Mouse (Mus musculus) hindbrain, embryonic 12.5 days (tissue): ENCODE measurements at regions not wholly inside any gene's neighbourhood (a gene's known extent, or its start where the extent isn't known, plus 50 kb on each side); places are given as distances from the start of the nearest gene placed in this dataset.

ENCODE experiments used
- ATAC-seq: fragments of 200-750 bp; cut with Nextera tagmentation; 2 replicates; pipeline ENCODE4 v1.8.0; 2017; ENCODE audit warnings: moderate TSS enrichment; ENCODE audit not compliant: low FRiP score
- H3K27ac ChIP-seq: fragments of 300-500 bp; sonication (generic); 2 replicates; pipeline ENCODE4 v1.5.1; 2016; ENCODE audit warnings: mild to moderate bottlenecking
- H3K27me3 ChIP-seq: fragments of 300-500 bp; sonication (generic); 2 replicates; pipeline ENCODE4 v1.6.1; 2016; ENCODE audit warnings: mild to moderate bottlenecking
- H3K36me3 ChIP-seq: fragments of 300-500 bp; sonication (generic); 2 replicates; pipeline ENCODE4 v1.6.1; 2016; ENCODE audit warnings: mild to moderate bottlenecking
- H3K4me1 ChIP-seq: fragments of 300-500 bp; sonication (generic); 2 replicates; pipeline ENCODE4 v1.6.1; 2016
- H3K4me2 ChIP-seq: fragments of 300-500 bp; sonication (generic); replicated peaks from 2 replicates; pipeline ENCODE4 v1.6.1; 2016; ENCODE audit warnings: mild to moderate bottlenecking
- H3K4me3 ChIP-seq: fragments of 300-500 bp; sonication (generic); 2 replicates; pipeline ENCODE4 v1.5.1; 2016; ENCODE audit warnings: mild to moderate bottlenecking
- H3K9ac ChIP-seq: fragments of 300-500 bp; sonication (generic); 2 replicates; pipeline ENCODE4 v1.6.1; 2016; ENCODE audit warnings: mild to moderate bottlenecking, moderate library complexity
- H3K9me3 ChIP-seq: fragments of 300-500 bp; sonication (generic); replicated peaks from 2 replicates; pipeline ENCODE4 v1.6.1; 2016; ENCODE audit warnings: mild to moderate bottlenecking
- WGBS: fragments of 180-500 bp; shearing (Covaris S2); methylation state at CpG from one replicate; pipeline ENCODE4 v1.1.7; 2016; 5-methylcytosine and 5-hydroxymethylcytosine counted together

- Histone ChIP-seq H3K27ac (no peak overlapping the region), H3K9me3 (no peaks in the 10 kb centered on the region), H3K4me1 (peaks cover 8% of the 10 kb centered on the region), H3K36me3 (no peaks in the 10 kb centered on the region), H3K9ac (no peak overlapping the region), H3K27me3 (no peaks in the 10 kb centered on the region), H3K4me3 (no peak overlapping the region), H3K4me2 (no peak overlapping the region)
- 75% methylated on average over 4 of the region's 4 CpGs for WGBS
- no peak for ATAC-seq
Observed at GRCm38 (mm10) chr10:95102981-95103380, 158.3 kb upstream of the Plxnc1 start.

- Histone ChIP-seq H3K4me1 (peaks cover 3% of the 10 kb centered on the region; the same call in 1 of the 2 replicates), H3K36me3 (no peaks in the 10 kb centered on the region), H3K4me3 (no peak overlapping the region), H3K27ac (no peak overlapping the region), H3K9ac (no peak overlapping the region), H3K9me3 (no peaks in the 10 kb centered on the region), H3K27me3 (no peaks in the 10 kb centered on the region), H3K4me2 (no peak overlapping the region)
- ATAC-seq = no peak
- WGBS = 86% methylated on average over 5 of the region's 5 CpGs
Observed at GRCm38 (mm10) chr10:95099906-95100305, 155.3 kb upstream of the Plxnc1 start.

- no peak overlapping the region for H3K9ac ChIP-seq
- 75% methylated on average over 4 of the region's 4 CpGs for WGBS
- H3K4me1 ChIP-seq = peaks cover 3% of the 10 kb centered on the region; the same call in 1 of the 2 replicates
- ATAC-seq = no peak
- no peaks in the 10 kb centered on the region for H3K36me3 ChIP-seq
- H3K27me3 ChIP-seq = no peaks in the 10 kb centered on the region
- no peak overlapping the region for H3K4me2 ChIP-seq
- H3K9me3 ChIP-seq = no peaks in the 10 kb centered on the region
- no peak overlapping the region for H3K4me3 ChIP-seq
- no peak overlapping the region for H3K27ac ChIP-seq
Observed at GRCm38 (mm10) chr10:95095847-95096246, 151.2 kb upstream of the Plxnc1 start.

DNA sequence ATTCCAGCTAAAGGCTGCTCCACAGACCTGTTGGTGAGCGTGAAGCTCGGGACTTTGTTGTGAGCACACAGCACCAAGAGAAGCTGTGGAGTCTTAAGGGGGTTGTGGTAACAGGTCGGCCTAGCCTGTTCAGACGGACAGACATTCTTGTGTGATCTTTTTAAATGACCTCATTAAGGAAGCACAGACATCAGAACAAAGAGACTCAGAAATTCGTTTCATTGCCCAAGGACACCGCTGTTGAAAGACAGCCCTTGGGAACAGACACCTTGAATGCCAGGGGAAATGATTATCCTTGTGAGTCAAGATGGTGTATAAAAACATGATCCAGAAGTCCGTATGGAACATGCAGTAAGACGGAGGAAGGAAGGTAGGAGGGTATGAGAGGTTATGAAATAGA, 150.1 kb upstream of the Plxnc1 start:
- WGBS = 73% methylated on average over 8 of the region's 8 CpGs
- no peak overlapping the region for H3K4me3 ChIP-seq
- no peak for ATAC-seq
- H3K9me3 ChIP-seq = no peaks in the 10 kb centered on the region
- H3K4me2 ChIP-seq = no peak overlapping the region
- H3K4me1 ChIP-seq = peaks cover 3% of the 10 kb centered on the region; the same call in 1 of the 2 replicates
- H3K27me3 ChIP-seq = no peaks in the 10 kb centered on the region
- no peak overlapping the region for H3K27ac ChIP-seq
- H3K36me3 ChIP-seq = no peaks in the 10 kb centered on the region
- no peak overlapping the region for H3K9ac ChIP-seq

DNA sequence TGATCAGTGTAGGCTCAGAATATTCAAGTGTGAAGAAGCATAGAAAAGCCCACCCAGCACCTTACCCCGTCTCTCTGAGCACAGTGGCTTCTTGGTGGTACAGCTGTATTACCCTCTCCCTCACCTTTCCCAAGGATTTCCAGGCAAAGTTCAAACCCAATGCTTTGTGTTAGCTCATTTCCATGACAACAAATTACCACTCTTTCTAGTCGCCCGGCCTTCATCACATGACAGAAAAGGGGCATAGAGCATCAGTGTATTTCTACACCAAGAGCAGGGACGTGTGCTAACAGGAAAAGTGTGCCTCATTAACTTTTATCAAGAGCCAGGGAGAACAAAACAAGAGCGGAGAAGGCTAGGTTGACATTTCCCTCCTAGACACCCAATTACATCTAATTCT, 148.6 kb upstream of the Plxnc1 start:
- Histone ChIP-seq H3K4me3 (no peak overlapping the region), H3K9ac (no peak overlapping the region), H3K4me1 (peaks cover 3% of the 10 kb centered on the region; the same call in 1 of the 2 replicates), H3K36me3 (no peaks in the 10 kb centered on the region), H3K9me3 (no peaks in the 10 kb centered on the region), H3K27ac (no peak overlapping the region), H3K4me2 (no peak overlapping the region), H3K27me3 (peaks cover 7% of the 10 kb centered on the region)
- WGBS = 32% methylated on average over 5 of the region's 5 CpGs
- no peak for ATAC-seq

- H3K9me3 ChIP-seq = no peaks in the 10 kb centered on the region
- peaks cover 7% of the 10 kb centered on the region for H3K27me3 ChIP-seq
- H3K4me2 ChIP-seq = no peak overlapping the region
- 66% methylated on average over 6 of the region's 6 CpGs for WGBS
- H3K4me3 ChIP-seq = no peak overlapping the region
- no peak for ATAC-seq
- H3K27ac ChIP-seq = no peak overlapping the region
- peaks cover 3% of the 10 kb centered on the region; the same call in 1 of the 2 replicates for H3K4me1 ChIP-seq
- no peak overlapping the region for H3K9ac ChIP-seq
- no peaks in the 10 kb centered on the region for H3K36me3 ChIP-seq
Observed at GRCm38 (mm10) chr10:95091086-95091485, 146.5 kb upstream of the Plxnc1 start.

- no peak overlapping the region for H3K4me3 ChIP-seq
- H3K4me2 ChIP-seq = no peak overlapping the region
- H3K4me1 ChIP-seq = peaks cover 3% of the 10 kb centered on the region; the same call in 1 of the 2 replicates
- no peaks in the 10 kb centered on the region for H3K9me3 ChIP-seq
- no peaks in the 10 kb centered on the region for H3K36me3 ChIP-seq
- peaks cover 7% of the 10 kb centered on the region for H3K27me3 ChIP-seq
- 82% methylated on average over 4 of the region's 4 CpGs for WGBS
- H3K27ac ChIP-seq = no peak overlapping the region
- ATAC-seq = no peak
- H3K9ac ChIP-seq = no peak overlapping the region
Observed at GRCm38 (mm10) chr10:95090641-95091040, 146.0 kb upstream of the Plxnc1 start.

- Histone ChIP-seq H3K9me3 (no peaks in the 10 kb centered on the region), H3K36me3 (no peaks in the 10 kb centered on the region), H3K27me3 (peaks cover 7% of the 10 kb centered on the region), H3K27ac (no peak overlapping the region), H3K4me1 (peaks cover under 1% of the 10 kb centered on the region; the same call in 1 of the 2 replicates), H3K4me2 (no peak overlapping the region), H3K9ac (no peak overlapping the region), H3K4me3 (no peak overlapping the region)
- WGBS = 85% methylated on average over 9 of the region's 9 CpGs
- no peak for ATAC-seq
Observed at GRCm38 (mm10) chr10:95090035-95090434, 145.4 kb upstream of the Plxnc1 start.

DNA sequence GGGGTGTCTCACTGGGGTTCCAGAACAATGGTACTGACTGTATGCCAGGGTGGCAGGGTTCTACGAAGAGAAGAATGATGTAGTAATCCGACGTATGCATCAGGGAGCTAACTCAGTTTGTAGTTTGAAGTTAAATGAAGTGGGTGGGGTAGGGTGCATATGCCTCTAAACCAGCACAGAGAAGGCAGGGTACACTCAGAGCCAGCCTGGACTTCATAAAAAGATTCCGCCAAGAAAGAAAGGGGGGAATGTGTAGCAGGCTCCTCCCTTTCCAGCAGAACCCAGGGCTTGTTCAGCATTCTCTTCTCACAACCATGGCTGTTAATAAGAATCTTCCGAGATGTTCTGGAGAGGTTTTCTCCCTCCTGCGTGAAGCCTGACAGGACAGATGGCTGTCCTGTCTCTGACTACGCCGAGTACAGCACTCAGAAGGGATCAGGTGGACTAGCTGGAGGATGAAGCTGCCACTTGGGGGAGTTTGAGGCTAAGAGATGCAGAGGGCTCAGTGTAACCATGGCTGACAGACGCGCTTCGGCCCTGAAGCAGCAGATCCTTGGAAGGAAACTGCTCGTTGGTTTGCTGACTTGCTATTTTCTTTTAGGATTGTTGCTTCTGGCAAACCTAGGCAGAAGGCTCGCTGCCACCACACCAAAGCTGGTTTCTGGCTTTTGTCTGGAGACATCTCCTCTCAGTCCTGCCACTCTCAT, 143.4 kb upstream of the Plxnc1 start:
- H3K36me3 ChIP-seq = no peaks in the 10 kb centered on the region
- H3K4me2 ChIP-seq = no peak overlapping the region
- ATAC-seq = peak; percentile 88
- peaks cover 7% of the 10 kb centered on the region for H3K27me3 ChIP-seq
- no peak overlapping the region for H3K4me3 ChIP-seq
- H3K4me1 ChIP-seq = 0 out of 2 replicates have a peak, but pooled peaks cover 2% of the 10 kb centered on the region
- no peak overlapping the region for H3K9ac ChIP-seq
- WGBS = 36% methylated on average over 13 of the region's 13 CpGs
- no peaks in the 10 kb centered on the region for H3K9me3 ChIP-seq
- H3K27ac ChIP-seq = no peak overlapping the region

- Histone ChIP-seq H3K4me2 (no peak overlapping the region), H3K27me3 (peaks cover 7% of the 10 kb centered on the region), H3K36me3 (no peaks in the 10 kb centered on the region), H3K4me1 (0 out of 2 replicates have a peak, but pooled peaks cover 2% of the 10 kb centered on the region), H3K9ac (no peak overlapping the region), H3K9me3 (no peaks in the 10 kb centered on the region), H3K27ac (no peak overlapping the region), H3K4me3 (no peak overlapping the region)
- 64% methylated on average over 4 of the region's 4 CpGs for WGBS
- ATAC-seq = no peak
Observed at GRCm38 (mm10) chr10:95086755-95087154, 142.1 kb upstream of the Plxnc1 start.

- peaks cover 7% of the 10 kb centered on the region for H3K27me3 ChIP-seq
- 77% methylated on average over 8 of the region's 8 CpGs for WGBS
- H3K4me1 ChIP-seq = 0 out of 2 replicates have a peak, but pooled peaks cover 2% of the 10 kb centered on the region
- no peaks in the 10 kb centered on the region for H3K36me3 ChIP-seq
- H3K4me3 ChIP-seq = no peak overlapping the region
- no peak overlapping the region for H3K4me2 ChIP-seq
- H3K9me3 ChIP-seq = no peaks in the 10 kb centered on the region
- H3K9ac ChIP-seq = no peak overlapping the region
- H3K27ac ChIP-seq = no peak overlapping the region
- ATAC-seq = no peak
Observed at GRCm38 (mm10) chr10:95085688-95086268, 141.1 kb upstream of the Plxnc1 start.

- H3K4me1 ChIP-seq = 0 out of 2 replicates have a peak, but pooled peaks cover 2% of the 10 kb centered on the region
- H3K27me3 ChIP-seq = no peaks in the 10 kb centered on the region; the same call in 1 of the 2 replicates
- no peaks in the 10 kb centered on the region for H3K9me3 ChIP-seq
- H3K9ac ChIP-seq = no peak overlapping the region
- H3K4me3 ChIP-seq = no peak overlapping the region
- ATAC-seq = no peak
- no peak overlapping the region for H3K27ac ChIP-seq
- WGBS = 68% methylated on average over 14 of the region's 14 CpGs
- H3K36me3 ChIP-seq = no peaks in the 10 kb centered on the region
- no peak overlapping the region for H3K4me2 ChIP-seq
Observed at GRCm38 (mm10) chr10:95083341-95084148, 138.9 kb upstream of the Plxnc1 start.
